Mouse (Mus musculus): Measurements from ENCODE around the gene Padi6. TPM values are rescaled to one million over a fixed set of nuclear protein-coding genes. Genes with fewer than 3 reads are reported as not detected.

The Padi6 gene
- polyA plus RNA-seq, 1 experiment from 2014 or later, result not detected

Small RNAs within 50 kb of the gene (microRNA-seq; reads per million reads assigned to microRNA genes)
- gene Gm23045 (not detected), gene Gm25951 (not detected)

Other genes with a start within 250 kb of the Padi6 start
- gene Arhgef10l, start 76.6 kb downstream of the Padi6 start, polyA plus RNA-seq (2016; fragmentation: Nextera tagmentation; extraction: Ambion mirVana), result 26.1 and 31.1 TPM in 2 replicates
- gene Rcc2, start 42.1 kb downstream of the Padi6 start, polyA plus RNA-seq (2016; fragmentation: Nextera tagmentation; extraction: Ambion mirVana), result 45.9 and 81.3 TPM in 2 replicates
- 0.90 and 1.8 TPM in 2 replicates for gene Padi4, start 31.6 kb upstream of the Padi6 start, polyA plus RNA-seq (2016; fragmentation: Nextera tagmentation; extraction: Ambion mirVana)
- gene Padi3, start 68.0 kb upstream of the Padi6 start, polyA plus RNA-seq (2016; fragmentation: Nextera tagmentation; extraction: Ambion mirVana), result 0.06 TPM in 1 of 2 replicates, not detected in the other
- 0.10 TPM in 1 of 2 replicates, not detected in the other for gene Padi1, start 103.1 kb upstream of the Padi6 start, polyA plus RNA-seq (2016; fragmentation: Nextera tagmentation; extraction: Ambion mirVana)
- gene Padi2, start 163.7 kb upstream of the Padi6 start, polyA plus RNA-seq (2016; fragmentation: Nextera tagmentation; extraction: Ambion mirVana), result 0.45 and 0.74 TPM in 2 replicates
- 380 and 396 TPM in 2 replicates for gene Sdhb, start 218.6 kb upstream of the Padi6 start, polyA plus RNA-seq (2016; fragmentation: Nextera tagmentation; extraction: Ambion mirVana)
- gene Atp13a2, start 244.2 kb upstream of the Padi6 start, polyA plus RNA-seq (2016; fragmentation: Nextera tagmentation; extraction: Ambion mirVana), result 75.5 and 82.3 TPM in 2 replicates

All from forebrain, embryonic 12.5 days (tissue).